Mouse (Mus musculus) forebrain, embryonic 14.5 days (tissue): ENCODE results near the gene Npy. TPM values are rescaled to one million over a fixed set of nuclear protein-coding genes. Genes with fewer than 3 reads are reported as not detected.
A peak's percentile ranks its signal among the peaks of the same experiment; 100 is the strongest.

ENCODE experiments used
- ATAC-seq: fragments of 200-750 bp; cut with Nextera tagmentation; 2 replicates; pipeline ENCODE4 v1.8.0; 2017; ENCODE audit warnings: mild to moderate bottlenecking, moderate library complexity
- DNase-seq: peaks from one replicate; pipeline ENCODE4 v3.0.0-alpha.2; 2015; ENCODE audit warnings: low spot score
- H3K27ac ChIP-seq: fragments of 300-500 bp; sonication (generic); 2 replicates; pipeline ENCODE4 v1.5.1; 2014; ENCODE audit warnings: low read depth, mild to moderate bottlenecking, control low read depth, low read length, moderate library complexity
- H3K27me3 ChIP-seq: fragments of 300-500 bp; sonication (generic); replicated peaks from 2 replicates; pipeline ENCODE4 v1.6.1; 2014; ENCODE audit warnings: low read length, control low read depth, mixed read lengths; ENCODE audit not compliant: control insufficient read depth, insufficient read depth
- H3K36me3 ChIP-seq: fragments of 300-500 bp; sonication (generic); 2 replicates; pipeline ENCODE4 v1.6.1; 2014; ENCODE audit warnings: low read length, control low read depth; ENCODE audit not compliant: control insufficient read depth, insufficient read depth
- H3K4me1 ChIP-seq: fragments of 300-500 bp; sonication (generic); 2 replicates; pipeline ENCODE4 v1.6.1; 2014; ENCODE audit warnings: antibody characterized with exemption, low read length, control low read depth; ENCODE audit not compliant: control insufficient read depth, insufficient read depth
- H3K4me2 ChIP-seq: fragments of 300-500 bp; sonication (generic); 2 replicates; pipeline ENCODE4 v1.6.1; 2014; ENCODE audit warnings: mild to moderate bottlenecking, control low read depth, low read length
- H3K4me3 ChIP-seq: fragments of 300-500 bp; sonication (generic); 2 replicates; pipeline ENCODE4 v1.5.1; 2014; ENCODE audit warnings: low read depth, low read length, control low read depth
- H3K9ac ChIP-seq: fragments of 300-500 bp; sonication (generic); 2 replicates; pipeline ENCODE4 v1.6.1; 2014; ENCODE audit warnings: mild to moderate bottlenecking, low read length, control low read depth, moderate library complexity
- H3K9me3 ChIP-seq: fragments of 300-500 bp; sonication (generic); replicated peaks from 2 replicates; pipeline ENCODE4 v1.6.1; 2016; ENCODE audit warnings: low read length, control low read depth, mixed read lengths; ENCODE audit not compliant: control insufficient read depth
- WGBS: fragments of 180-500 bp; shearing (Covaris S2); extraction: QIAGEN DNeasy Blood & Tissue Kit; methylation state at CpG from one replicate; pipeline ENCODE4 v1.1.7; 2014; 5-methylcytosine and 5-hydroxymethylcytosine counted together
- polyA plus RNA-seq: library from polyadenylated mRNA; unstranded; fragments of >200 nt; fragmentation: Nextera tagmentation; extraction: Ambion mirVana; gene quantifications from 2 replicates; pipeline ENCODE4 v1.2.1, GENCODE M21; 2014

Gene Npy
- polyA plus RNA-seq, 1 experiment from 2014 or later: 107 TPM

GRCm38 (mm10) chr6:49867571-49867970 is 45.1 kb downstream of the Npy start:
- Histone ChIP-seq H3K4me2 (no peak overlapping the region), H3K27ac (no peak overlapping the region), H3K4me1 (no peaks in the 10 kb centered on the region), H3K9ac (no peak overlapping the region), H3K36me3 (no peaks in the 10 kb centered on the region), H3K27me3 (no peaks in the 10 kb centered on the region), H3K9me3 (no peaks in the 10 kb centered on the region), H3K4me3 (no peak overlapping the region)
- ATAC-seq: no peak
- 85% methylated on average over 6 of the region's 6 CpGs for WGBS
- DNase-seq: no peak

- H3K4me2 ChIP-seq: no peak overlapping the region
- H3K27ac ChIP-seq: no peak overlapping the region
- H3K4me3 ChIP-seq: no peak overlapping the region
- no peaks in the 10 kb centered on the region for H3K9me3 ChIP-seq
- peaks cover 4% of the 10 kb centered on the region for H3K4me1 ChIP-seq
- H3K36me3 ChIP-seq: no peaks in the 10 kb centered on the region
- no peak for ATAC-seq
- WGBS: 96% methylated on average over 6 of the region's 6 CpGs
- H3K9ac ChIP-seq: no peak overlapping the region
- H3K27me3 ChIP-seq: no peaks in the 10 kb centered on the region
- no peak for DNase-seq
Observed at GRCm38 (mm10) chr6:49871071-49871470, 48.6 kb downstream of the Npy start.

- peaks cover 4% of the 10 kb centered on the region for H3K4me1 ChIP-seq
- 95% methylated on average over 1 of the region's 1 CpGs for WGBS
- H3K9me3 ChIP-seq: no peaks in the 10 kb centered on the region
- no peaks in the 10 kb centered on the region for H3K27me3 ChIP-seq
- no peak overlapping the region for H3K27ac ChIP-seq
- H3K4me2 ChIP-seq: no peak overlapping the region
- H3K4me3 ChIP-seq: no peak overlapping the region
- no peaks in the 10 kb centered on the region for H3K36me3 ChIP-seq
- ATAC-seq (no peak), DNase-seq (no peak)
- H3K9ac ChIP-seq: no peak overlapping the region
Observed at GRCm38 (mm10) chr6:49873556-49873955, 51.0 kb downstream of the Npy start.

GRCm38 (mm10) chr6:49875160-49875559 is 52.6 kb downstream of the Npy start:
- Histone ChIP-seq H3K4me2 (no peak overlapping the region), H3K9me3 (no peaks in the 10 kb centered on the region), H3K36me3 (no peaks in the 10 kb centered on the region), H3K27me3 (no peaks in the 10 kb centered on the region), H3K27ac (no peak overlapping the region), H3K4me3 (no peak overlapping the region), H3K4me1 (peaks cover 4% of the 10 kb centered on the region), H3K9ac (no peak overlapping the region)
- no peak for ATAC-seq
- WGBS: 11% methylated on average over 2 of the region's 2 CpGs
- peak; percentile 41 for DNase-seq

- ATAC-seq (no peak), DNase-seq (peak; percentile 35)
- Histone ChIP-seq H3K36me3 (no peaks in the 10 kb centered on the region), H3K27me3 (no peaks in the 10 kb centered on the region), H3K4me1 (peaks cover 4% of the 10 kb centered on the region), H3K27ac (no peak overlapping the region), H3K9ac (no peak overlapping the region), H3K4me3 (no peak overlapping the region), H3K4me2 (no peak overlapping the region), H3K9me3 (no peaks in the 10 kb centered on the region)
- WGBS: 54% methylated on average over 6 of the region's 6 CpGs
Observed at GRCm38 (mm10) chr6:49875791-49876190, 53.3 kb downstream of the Npy start.
